Mouse (Mus musculus) stomach, postnatal 0 days (tissue): Measurements from ENCODE around the gene Tet3.

ENCODE experiments used
- CTCF ChIP-seq: IDR thresholded peaks from 2 replicates; pipeline ENCODE4 v1.5.1; 2016; ENCODE audit warnings: antibody characterized with exemption, low read depth, mild to moderate bottlenecking, moderate library complexity
- EP300 ChIP-seq: optimal IDR thresholded peaks from 2 replicates; pipeline ENCODE3; 2016; ENCODE audit warnings: antibody characterized with exemption

- TF ChIP-seq CTCF (no peak), EP300 (no peak)
Observed at GRCm38 (mm10) chr6:83405511-83406064, 53.3 kb downstream of the Tet3 start.
